In genomic region chr10:119238985-119239631, GRCm38 (mm10) we compare ENCODE assay signal across 8 mouse cellular contexts. TPM values are rescaled to one million over a fixed set of nuclear protein-coding genes. Genes with fewer than 3 reads are reported as not detected.
DNase-seq lines count a peak whose midpoint lies in the region; ATAC-seq lines count a peak whose summit lies in the region.

No protein-coding gene starts in this region.

- peaks cover 10% of the 10 kb centered on the region for H3K4me1 ChIP-seq in intestine, embryonic 16.5 days (ENCODE audit: control insufficient read depth, insufficient read depth, low read length)
- peaks cover 10% of the 10 kb centered on the region for H3K4me1 ChIP-seq in limb, embryonic 15.5 days
- H3K4me1 ChIP-seq in midbrain, embryonic 14.5 days (ENCODE audit: control insufficient read depth, insufficient read depth, low read length) = peaks cover 18% of the 10 kb centered on the region

- H3K36me3 ChIP-seq in intestine, embryonic 16.5 days (ENCODE audit: control insufficient read depth, insufficient read depth, low read length) = peaks cover 2% of the 10 kb centered on the region
- H3K36me3 ChIP-seq in limb, embryonic 15.5 days = peaks cover 9% of the 10 kb centered on the region; the same call in 1 of the 2 replicates
- H3K36me3 ChIP-seq in midbrain, embryonic 14.5 days (ENCODE audit: control insufficient read depth, insufficient read depth, low read length) = no peaks in the 10 kb centered on the region

- DNase-seq in cerebellum, adult 11-12 months = no peak
- peak; percentile 69 to 71 for DNase-seq in cerebellum, postnatal 14 days
- peak; percentile 51 for DNase-seq in gastrocnemius, postnatal 14 days
- peak; percentile 66 for DNase-seq in midbrain, embryonic 14.5 days
- DNase-seq in spleen, postnatal 14 days (ENCODE audit: low spot score in 2 of 2) = peak; percentile 11 to 29

- no peaks in the 10 kb centered on the region for H3K9me3 ChIP-seq in intestine, embryonic 16.5 days (ENCODE audit: control insufficient read depth, low read length)
- H3K9me3 ChIP-seq in limb, embryonic 15.5 days = no peaks in the 10 kb centered on the region
- H3K9me3 ChIP-seq in midbrain, embryonic 14.5 days (ENCODE audit: control insufficient read depth, low read length) = no peaks in the 10 kb centered on the region

- H3K27me3 ChIP-seq in intestine, embryonic 16.5 days (replicated peaks; ENCODE audit: control insufficient read depth, insufficient read depth, low read length) = no peaks in the 10 kb centered on the region
- H3K27me3 ChIP-seq in limb, embryonic 15.5 days = no peaks in the 10 kb centered on the region
- no peaks in the 10 kb centered on the region for H3K27me3 ChIP-seq in midbrain, embryonic 14.5 days (ENCODE audit: control insufficient read depth, insufficient read depth, low read length)

- peak overlapping the region; percentile 98 for H3K27ac ChIP-seq in intestine, embryonic 16.5 days (ENCODE audit: low read length)
- peak overlapping the region; percentile 99 for H3K27ac ChIP-seq in limb, embryonic 15.5 days
- peak overlapping the region; percentile 94 for H3K27ac ChIP-seq in midbrain, embryonic 14.5 days (replicated peaks; ENCODE audit: low read depth, low read length)

- H3K4me2 ChIP-seq in intestine, embryonic 16.5 days (ENCODE audit: low read depth, low read length) = peak overlapping the region; percentile 80
- peak overlapping the region; percentile 58 for H3K4me2 ChIP-seq in limb, embryonic 15.5 days
- peak overlapping the region; percentile 70 for H3K4me2 ChIP-seq in midbrain, embryonic 14.5 days (ENCODE audit: low read length)

- under 1% methylated on average over 51 of the region's 54 CpGs for WGBS in intestine, embryonic 16.5 days
- WGBS in limb, embryonic 15.5 days = under 1% methylated on average over 54 of the region's 54 CpGs
- under 1% methylated on average over 53 of the region's 54 CpGs for WGBS in midbrain, embryonic 14.5 days

- peak; percentile 2; the same call in 1 of the 2 replicates for ATAC-seq in cerebellum, adult (ENCODE audit: insufficient number of reproducible peaks, low FRiP score, low TSS enrichment)
- ATAC-seq in intestine, embryonic 16.5 days = peak; percentile 19
- peak; percentile 5; the same call in 1 of the 2 replicates for ATAC-seq in limb, embryonic 15.5 days (ENCODE audit: insufficient number of reproducible peaks, low FRiP score, low TSS enrichment, low read depth)
- ATAC-seq in midbrain, embryonic 14.5 days (ENCODE audit: low FRiP score, low TSS enrichment) = peak; percentile 14

- peak overlapping the region; percentile 99 for H3K4me3 ChIP-seq in intestine, embryonic 16.5 days (ENCODE audit: low read length)
- H3K4me3 ChIP-seq in limb, embryonic 15.5 days = peak overlapping the region; percentile 83
- H3K4me3 ChIP-seq in midbrain, embryonic 14.5 days (replicated peaks; ENCODE audit: low read depth, low read length) = peak overlapping the region; percentile 98

- peak overlapping the region; percentile 99 for H3K9ac ChIP-seq in intestine, embryonic 16.5 days (ENCODE audit: low read depth, low read length)
- peak overlapping the region; percentile 99 for H3K9ac ChIP-seq in limb, embryonic 15.5 days
- peak overlapping the region; percentile 93 for H3K9ac ChIP-seq in midbrain, embryonic 14.5 days (replicated peaks; ENCODE audit: low read length)

- intact Hi-C loops in gastrocnemius, postnatal 14 days (cut with DNase I; ENCODE audit: low total_unique reads) = no loop called here

RNA-seq across cellular contexts. Expression of gene Cand1, which starts 0.7 kb away (rescaled TPM):
- 10 to 100 TPM; 24.9 to 29.8 TPM for total RNA-seq in gastrocnemius, postnatal 14 days (2021)
- polyA plus RNA-seq in intestine, embryonic 16.5 days (2015; fragmentation: Nextera tagmentation; extraction: Ambion mirVana) = 29.2 and 33.0 TPM in 2 replicates
- 45.3 and 49.8 TPM in 2 replicates for polyA plus RNA-seq in limb, embryonic 15.5 days (2015; fragmentation: Nextera tagmentation; extraction: Ambion mirVana)
- polyA plus RNA-seq in midbrain, embryonic 14.5 days (2014; fragmentation: Nextera tagmentation; extraction: Ambion mirVana) = 45.2 and 79.8 TPM in 2 replicates
